Mouse (Mus musculus) heart, embryonic 16.5 days (tissue): ENCODE data around the gene Cox19. TPM values are rescaled to one million over a fixed set of nuclear protein-coding genes. Genes with fewer than 3 reads are reported as not detected.

Experiments used
- ATAC-seq: fragments of 200-750 bp; cut with Nextera tagmentation; replicated peaks from 2 replicates; pipeline ENCODE4 v1.8.0; 2017; ENCODE audit warnings: moderate number of reproducible peaks; ENCODE audit not compliant: insufficient read depth, low FRiP score; ENCODE audit errors: extremely low read depth
- H3K27ac ChIP-seq: fragments of 300-500 bp; sonication (generic); 2 replicates; pipeline ENCODE4 v1.5.1; 2014; ENCODE audit warnings: mild to moderate bottlenecking, low read length, control low read depth, moderate library complexity
- H3K27me3 ChIP-seq: fragments of 300-500 bp; sonication (generic); 2 replicates; pipeline ENCODE4 v1.6.1; 2014; ENCODE audit warnings: low read length, mixed read lengths; ENCODE audit not compliant: control insufficient read depth, insufficient read depth
- H3K36me3 ChIP-seq: fragments of 300-500 bp; sonication (generic); 2 replicates; pipeline ENCODE4 v1.6.1; 2014; ENCODE audit not compliant: control insufficient read depth, insufficient read depth
- H3K4me1 ChIP-seq: fragments of 300-500 bp; sonication (generic); 2 replicates; pipeline ENCODE4 v1.6.1; 2014; ENCODE audit warnings: low read length, mixed read lengths; ENCODE audit not compliant: control insufficient read depth, insufficient read depth
- H3K4me2 ChIP-seq: fragments of 300-500 bp; sonication (generic); 2 replicates; pipeline ENCODE4 v1.6.1; 2014; ENCODE audit warnings: low read depth, mild to moderate bottlenecking, control low read depth, low read length
- H3K4me3 ChIP-seq: fragments of 300-500 bp; sonication (generic); 2 replicates; pipeline ENCODE4 v1.5.1; 2014; ENCODE audit warnings: mild to moderate bottlenecking, control low read depth, low read length
- H3K9ac ChIP-seq: fragments of 300-500 bp; sonication (generic); 2 replicates; pipeline ENCODE4 v1.6.1; 2014; ENCODE audit warnings: low read length, control low read depth
- H3K9me3 ChIP-seq: fragments of 300-500 bp; sonication (generic); replicated peaks from 2 replicates; pipeline ENCODE4 v1.6.1; 2016; ENCODE audit warnings: low read length; ENCODE audit not compliant: control insufficient read depth
- WGBS: fragments of 180-500 bp; shearing (Covaris S2); extraction: QIAGEN DNeasy Blood & Tissue Kit; methylation state at CpG from one replicate; pipeline ENCODE4 v1.1.7; 2014; 5-methylcytosine and 5-hydroxymethylcytosine counted together
- polyA plus RNA-seq: library from polyadenylated mRNA; unstranded; fragments of >200 nt; fragmentation: Nextera tagmentation; extraction: Ambion mirVana; gene quantifications from 2 replicates; pipeline ENCODE4 v1.2.1, GENCODE M21; 2015

The Cox19 gene
- polyA plus RNA-seq, 1 experiment from 2014 or later: 75.7 TPM

GRCm38 (mm10) chr5:139368638-139369320 is 17.6 kb upstream of the Cox19 start:
- Histone ChIP-seq H3K4me2 (no peak overlapping the region), H3K27me3 (no peaks in the 10 kb centered on the region), H3K4me3 (no peak overlapping the region), H3K27ac (no peak overlapping the region), H3K4me1 (peaks cover 31% of the 10 kb centered on the region), H3K36me3 (no peaks in the 10 kb centered on the region), H3K9me3 (no peaks in the 10 kb centered on the region), H3K9ac (no peak overlapping the region)
- WGBS: 82% methylated on average over 11 of the region's 11 CpGs
- no peak for ATAC-seq

- H3K27ac ChIP-seq: no peak overlapping the region
- H3K9me3 ChIP-seq: no peaks in the 10 kb centered on the region
- no peak overlapping the region for H3K9ac ChIP-seq
- H3K36me3 ChIP-seq: no peaks in the 10 kb centered on the region
- peaks cover 31% of the 10 kb centered on the region for H3K4me1 ChIP-seq
- no peak overlapping the region for H3K4me2 ChIP-seq
- no peak for ATAC-seq
- 89% methylated on average over 4 of the region's 4 CpGs for WGBS
- no peak overlapping the region for H3K4me3 ChIP-seq
- no peaks in the 10 kb centered on the region for H3K27me3 ChIP-seq
These were observed 16.8 kb upstream of the Cox19 start for GRCm38 (mm10) chr5:139367884-139368458.

- H3K4me3 ChIP-seq: no peak overlapping the region
- H3K9ac ChIP-seq: no peak overlapping the region
- H3K4me2 ChIP-seq: no peak overlapping the region
- H3K9me3 ChIP-seq: no peaks in the 10 kb centered on the region
- no peaks in the 10 kb centered on the region for H3K36me3 ChIP-seq
- H3K27ac ChIP-seq: no peak overlapping the region
- no peaks in the 10 kb centered on the region for H3K27me3 ChIP-seq
- peaks cover 22% of the 10 kb centered on the region for H3K4me1 ChIP-seq
- 79% methylated on average over 11 of the region's 11 CpGs for WGBS
- no peak for ATAC-seq
These were observed 15.3 kb upstream of the Cox19 start for GRCm38 (mm10) chr5:139366484-139366883.

- Histone ChIP-seq H3K27ac (no peak overlapping the region), H3K27me3 (no peaks in the 10 kb centered on the region), H3K36me3 (no peaks in the 10 kb centered on the region), H3K4me2 (no peak overlapping the region), H3K9ac (no peak overlapping the region), H3K9me3 (no peaks in the 10 kb centered on the region), H3K4me3 (no peak overlapping the region), H3K4me1 (peaks cover 15% of the 10 kb centered on the region)
- ATAC-seq: no peak
- 71% methylated on average over 1 of the region's 1 CpGs for WGBS
These were observed 14.6 kb upstream of the Cox19 start for GRCm38 (mm10) chr5:139365827-139366226.

GRCm38 (mm10) chr5:139364911-139365571 is 13.8 kb upstream of the Cox19 start:
- no peak overlapping the region for H3K4me2 ChIP-seq
- H3K9ac ChIP-seq: no peak overlapping the region; the same call in 1 of the 2 replicates
- 39% methylated on average over 5 of the region's 5 CpGs for WGBS
- H3K27ac ChIP-seq: peak overlapping the region; percentile 36
- H3K36me3 ChIP-seq: no peaks in the 10 kb centered on the region
- no peaks in the 10 kb centered on the region for H3K9me3 ChIP-seq
- H3K4me3 ChIP-seq: no peak overlapping the region
- peaks cover 11% of the 10 kb centered on the region for H3K4me1 ChIP-seq
- no peak for ATAC-seq
- H3K27me3 ChIP-seq: no peaks in the 10 kb centered on the region

- H3K9me3 ChIP-seq: no peaks in the 10 kb centered on the region
- H3K27me3 ChIP-seq: no peaks in the 10 kb centered on the region
- peak overlapping the region; percentile 30 for H3K9ac ChIP-seq
- peaks cover 11% of the 10 kb centered on the region for H3K4me1 ChIP-seq
- peak overlapping the region; percentile 36 for H3K27ac ChIP-seq
- H3K36me3 ChIP-seq: no peaks in the 10 kb centered on the region
- 28% methylated on average over 12 of the region's 12 CpGs for WGBS
- H3K4me3 ChIP-seq: no peak overlapping the region
- ATAC-seq: peak; percentile 47
- no peak overlapping the region for H3K4me2 ChIP-seq
These were observed 13.2 kb upstream of the Cox19 start for GRCm38 (mm10) chr5:139364260-139364910.

- no peaks in the 10 kb centered on the region for H3K36me3 ChIP-seq
- H3K4me1 ChIP-seq: peaks cover 11% of the 10 kb centered on the region
- no peaks in the 10 kb centered on the region for H3K9me3 ChIP-seq
- H3K4me3 ChIP-seq: no peak overlapping the region
- no peak overlapping the region for H3K27ac ChIP-seq
- WGBS: 57% methylated on average over 7 of the region's 7 CpGs
- no peak for ATAC-seq
- H3K9ac ChIP-seq: no peak overlapping the region
- no peaks in the 10 kb centered on the region for H3K27me3 ChIP-seq
- H3K4me2 ChIP-seq: no peak overlapping the region
These were observed 12.6 kb upstream of the Cox19 start for GRCm38 (mm10) chr5:139363858-139364257.

- H3K27ac ChIP-seq: no peak overlapping the region
- no peak for ATAC-seq
- H3K9ac ChIP-seq: no peak overlapping the region
- H3K36me3 ChIP-seq: no peaks in the 10 kb centered on the region
- H3K4me1 ChIP-seq: peaks cover 3% of the 10 kb centered on the region
- H3K4me2 ChIP-seq: no peak overlapping the region
- no peaks in the 10 kb centered on the region for H3K9me3 ChIP-seq
- no peaks in the 10 kb centered on the region for H3K27me3 ChIP-seq
- H3K4me3 ChIP-seq: no peak overlapping the region
- 82% methylated on average over 5 of the region's 5 CpGs for WGBS
These were observed 8.0 kb upstream of the Cox19 start for GRCm38 (mm10) chr5:139359244-139359643.

- peak; percentile 42 for ATAC-seq
- Histone ChIP-seq H3K4me3 (no peak overlapping the region), H3K27ac (no peak overlapping the region), H3K27me3 (no peaks in the 10 kb centered on the region), H3K9ac (no peak overlapping the region), H3K4me2 (no peak overlapping the region), H3K9me3 (no peaks in the 10 kb centered on the region), H3K4me1 (peaks cover 4% of the 10 kb centered on the region; the same call in 1 of the 2 replicates), H3K36me3 (no peaks in the 10 kb centered on the region)
- 41% methylated on average over 2 of the region's 2 CpGs for WGBS
These were observed 7.4 kb upstream of the Cox19 start for GRCm38 (mm10) chr5:139358653-139359052.
